Mouse (Mus musculus) brain, embryonic 14.5 days (tissue): ENCODE measurements around the gene Ttc12.

ENCODE experiments used
- CTCF ChIP-seq: fragments of 200-500 bp; IDR thresholded peaks from 2 replicates; pipeline ENCODE4 v1.5.1; 2012; ENCODE audit warnings: inconsistent platforms, mild to moderate bottlenecking, moderate library complexity, borderline replicate concordance; ENCODE audit not compliant: insufficient read depth, insufficient read length; ENCODE audit errors: extremely low read depth
- POLR2A ChIP-seq: fragments of 200-500 bp; IDR thresholded peaks from 2 replicates; pipeline ENCODE4 v1.6.1; 2012; ENCODE audit warnings: mild to moderate bottlenecking, inconsistent platforms, borderline replicate concordance; ENCODE audit not compliant: poor library complexity, insufficient read depth, insufficient read length, severe bottlenecking; ENCODE audit errors: extremely low read depth

DNA sequence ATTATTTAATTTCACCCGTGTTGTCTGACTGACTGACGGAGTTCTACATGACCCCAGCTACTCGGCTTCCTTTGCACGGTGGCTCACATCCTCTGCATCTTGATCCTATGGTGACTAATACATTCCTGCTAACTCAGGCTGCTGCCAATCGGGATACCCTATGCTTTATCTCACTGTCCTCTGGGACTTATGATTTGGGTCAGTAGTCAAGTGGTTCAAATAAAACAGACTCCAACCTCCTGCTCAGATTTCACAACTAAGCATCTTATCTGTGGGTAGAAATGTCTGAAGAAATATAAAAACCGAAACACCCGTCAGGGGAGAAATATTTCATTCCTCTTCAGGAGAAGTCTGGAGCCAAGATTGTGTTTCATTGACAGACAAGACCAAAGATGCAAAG, 47.4 kb upstream of the Ttc12 start:
- TF ChIP-seq CTCF (no peak), POLR2A (no peak)
